Mouse (Mus musculus) hindbrain, embryonic 14.5 days (tissue): ENCODE data around the gene Rptn. TPM values are rescaled to one million over a fixed set of nuclear protein-coding genes. Genes with fewer than 3 reads are reported as not detected.

Source experiments
- ATAC-seq: fragments of 200-750 bp; cut with Nextera tagmentation; 2 replicates; pipeline ENCODE4 v1.8.0; 2017; ENCODE audit warnings: moderate number of reproducible peaks, mild to moderate bottlenecking, moderate TSS enrichment, moderate library complexity; ENCODE audit not compliant: low FRiP score
- DNase-seq: peaks from one replicate; pipeline ENCODE4 v3.0.0-alpha.2; 2015; ENCODE audit warnings: low spot score
- H3K27ac ChIP-seq: fragments of 300-500 bp; sonication (generic); 2 replicates; pipeline ENCODE4 v1.5.1; 2014; ENCODE audit warnings: mild to moderate bottlenecking, moderate library complexity
- H3K27me3 ChIP-seq: fragments of 300-500 bp; sonication (generic); 2 replicates; pipeline ENCODE4 v1.6.1; 2014; ENCODE audit warnings: mild to moderate bottlenecking, low read length, mixed read lengths; ENCODE audit not compliant: control insufficient read depth, insufficient read depth
- H3K36me3 ChIP-seq: fragments of 300-500 bp; sonication (generic); replicated peaks from 2 replicates; pipeline ENCODE4 v1.6.1; 2014; ENCODE audit not compliant: control insufficient read depth, insufficient read depth
- H3K4me1 ChIP-seq: fragments of 300-500 bp; sonication (generic); replicated peaks from 2 replicates; pipeline ENCODE4 v1.6.1; 2014; ENCODE audit warnings: antibody characterized with exemption, low read length, mixed read lengths; ENCODE audit not compliant: control insufficient read depth, insufficient read depth
- H3K4me2 ChIP-seq: fragments of 300-500 bp; sonication (generic); replicated peaks from 2 replicates; pipeline ENCODE4 v1.6.1; 2014; ENCODE audit warnings: mild to moderate bottlenecking, moderate library complexity
- H3K4me3 ChIP-seq: fragments of 300-500 bp; sonication (generic); replicated peaks from 2 replicates; pipeline ENCODE4 v1.5.1; 2014; ENCODE audit warnings: mild to moderate bottlenecking, low read length
- H3K9ac ChIP-seq: fragments of 300-500 bp; sonication (generic); 2 replicates; pipeline ENCODE4 v1.6.1; 2014
- H3K9me3 ChIP-seq: fragments of 300-500 bp; sonication (generic); 2 replicates; pipeline ENCODE4 v1.6.1; 2016; ENCODE audit warnings: low read length; ENCODE audit not compliant: control insufficient read depth
- WGBS: fragments of 180-500 bp; shearing (Covaris S2); extraction: QIAGEN DNeasy Blood & Tissue Kit; methylation state at CpG from one replicate; pipeline ENCODE4 v1.1.7; 2014; 5-methylcytosine and 5-hydroxymethylcytosine counted together
- polyA plus RNA-seq: library from polyadenylated mRNA; unstranded; fragments of >200 nt; fragmentation: Nextera tagmentation; extraction: Ambion mirVana; gene quantifications from 2 replicates; pipeline ENCODE4 v1.2.1, GENCODE M21; 2014

Gene Rptn
- polyA plus RNA-seq, 1 experiment from 2014 or later = not detected

GRCm38 (mm10) chr3:93378146-93378545 lies 15.4 kb upstream of the Rptn start:
- Histone ChIP-seq H3K27me3 (no peaks in the 10 kb centered on the region), H3K36me3 (no peaks in the 10 kb centered on the region), H3K4me2 (no peak overlapping the region), H3K4me1 (no peaks in the 10 kb centered on the region), H3K27ac (no peak overlapping the region), H3K9ac (no peak overlapping the region), H3K9me3 (no peaks in the 10 kb centered on the region), H3K4me3 (no peak overlapping the region)
- ATAC-seq = no peak
- WGBS = 46% methylated on average over 4 of the region's 4 CpGs
- DNase-seq = no peak

DNA sequence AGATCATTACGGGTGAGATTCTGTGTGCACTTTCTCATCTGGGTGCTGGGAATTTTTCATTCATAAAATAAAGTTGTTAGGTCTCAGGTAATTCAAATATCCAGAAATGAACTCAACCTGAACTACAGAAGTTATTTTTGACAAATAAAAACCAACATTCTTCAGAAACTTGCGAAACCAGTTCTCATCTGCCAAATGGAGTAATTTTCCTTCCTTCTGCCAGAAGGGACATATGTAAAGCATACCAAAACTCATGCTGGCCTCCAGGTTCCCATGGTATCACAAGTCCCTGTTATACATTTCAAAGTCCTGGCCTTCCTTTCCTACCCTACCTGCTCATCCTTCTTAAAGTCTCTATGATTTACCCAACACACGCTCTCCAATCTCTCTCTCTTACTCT lies 10.4 kb downstream of the Rptn start:
- Histone ChIP-seq H3K9me3 (no peaks in the 10 kb centered on the region), H3K4me3 (no peak overlapping the region), H3K4me2 (no peak overlapping the region), H3K36me3 (no peaks in the 10 kb centered on the region), H3K4me1 (no peaks in the 10 kb centered on the region), H3K27me3 (no peaks in the 10 kb centered on the region), H3K27ac (no peak overlapping the region), H3K9ac (no peak overlapping the region)
- no peak for DNase-seq
- 95% methylated on average over 3 of the region's 3 CpGs for WGBS
- ATAC-seq = no peak

- H3K4me3 ChIP-seq = no peak overlapping the region
- H3K27me3 ChIP-seq = no peaks in the 10 kb centered on the region
- 39% methylated on average over 5 of the region's 5 CpGs for WGBS
- H3K9me3 ChIP-seq = no peaks in the 10 kb centered on the region
- DNase-seq = peak; percentile 51
- H3K4me2 ChIP-seq = no peak overlapping the region
- H3K27ac ChIP-seq = no peak overlapping the region
- H3K9ac ChIP-seq = no peak overlapping the region
- H3K36me3 ChIP-seq = no peaks in the 10 kb centered on the region
- H3K4me1 ChIP-seq = no peaks in the 10 kb centered on the region
- no peak for ATAC-seq
Measured at GRCm38 (mm10) chr3:93406992-93407391, 13.5 kb downstream of the Rptn start.

DNA sequence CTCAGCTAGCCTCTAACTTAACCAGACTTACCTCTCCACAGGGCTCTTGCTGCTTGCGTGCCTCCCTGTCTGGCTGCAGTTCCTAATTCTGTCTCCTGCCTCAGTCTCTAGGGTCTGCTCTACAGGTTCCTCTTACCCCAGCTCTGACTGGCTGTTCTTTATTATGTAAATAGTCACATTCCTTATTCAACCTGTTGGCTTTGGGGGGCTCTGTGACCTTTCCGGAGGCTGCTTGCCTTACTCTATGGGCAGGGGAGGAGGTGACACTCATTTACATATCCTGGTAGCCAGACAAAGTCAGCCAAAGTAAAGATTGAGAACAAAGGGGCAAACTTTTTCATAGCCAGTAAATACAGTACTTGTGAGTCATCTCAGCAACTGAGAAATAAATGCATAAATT lies 18.4 kb downstream of the Rptn start:
- Histone ChIP-seq H3K4me2 (no peak overlapping the region), H3K4me3 (no peak overlapping the region), H3K27ac (no peak overlapping the region), H3K9ac (no peak overlapping the region), H3K9me3 (no peaks in the 10 kb centered on the region), H3K27me3 (no peaks in the 10 kb centered on the region), H3K36me3 (no peaks in the 10 kb centered on the region), H3K4me1 (no peaks in the 10 kb centered on the region)
- DNase-seq (no peak), ATAC-seq (no peak)
- 15% methylated on average over 2 of the region's 2 CpGs for WGBS

GRCm38 (mm10) chr3:93431673-93432072 lies 38.2 kb downstream of the Rptn start:
- 38% methylated on average over 3 of the region's 3 CpGs for WGBS
- Histone ChIP-seq H3K9me3 (no peaks in the 10 kb centered on the region), H3K9ac (no peak overlapping the region), H3K27ac (no peak overlapping the region), H3K27me3 (no peaks in the 10 kb centered on the region), H3K4me3 (no peak overlapping the region), H3K36me3 (no peaks in the 10 kb centered on the region), H3K4me1 (no peaks in the 10 kb centered on the region), H3K4me2 (no peak overlapping the region)
- no peak for DNase-seq
- no peak for ATAC-seq

DNA sequence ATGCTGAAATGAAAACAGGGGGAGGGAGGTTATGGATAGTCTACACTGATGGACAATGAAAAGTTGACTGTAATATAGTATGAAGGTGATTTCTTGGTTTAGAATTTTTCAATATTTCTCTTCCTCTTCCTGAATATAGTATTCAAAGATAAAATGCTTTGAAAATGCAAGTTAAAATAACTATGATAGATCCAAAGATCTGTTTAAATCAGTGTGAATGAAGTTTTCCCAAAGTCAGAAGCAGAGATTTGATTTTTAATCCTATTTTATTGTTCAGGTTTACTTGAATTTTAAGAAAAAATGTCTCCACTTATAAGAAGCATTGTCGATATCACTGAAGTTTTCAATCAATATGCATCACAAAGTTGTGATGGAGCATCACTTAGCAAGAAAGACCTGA lies 48.5 kb downstream of the Rptn start, which contains the start of gene Tchh:
TSS of gene Tchh (plus strand) at position 301 of the 400 bp plus-strand sequence.
- Histone ChIP-seq H3K4me3 (peak within 1 kb of the TSS; percentile 50), H3K27me3 (peaks cover 35% of the 10 kb centered on the region), H3K36me3 (no peaks in the 10 kb centered on the region), H3K4me1 (peaks cover 4% of the 10 kb centered on the region), H3K27ac (no peak within 1 kb of the TSS), H3K9ac (no peak within 1 kb of the TSS), H3K4me2 (peak within 1 kb of the TSS; percentile 98), H3K9me3 (no peaks in the 10 kb centered on the region)
- WGBS = 89% methylated on average over 1 of the region's 1 CpGs
- DNase-seq = no peak
- ATAC-seq = no peak

DNA sequence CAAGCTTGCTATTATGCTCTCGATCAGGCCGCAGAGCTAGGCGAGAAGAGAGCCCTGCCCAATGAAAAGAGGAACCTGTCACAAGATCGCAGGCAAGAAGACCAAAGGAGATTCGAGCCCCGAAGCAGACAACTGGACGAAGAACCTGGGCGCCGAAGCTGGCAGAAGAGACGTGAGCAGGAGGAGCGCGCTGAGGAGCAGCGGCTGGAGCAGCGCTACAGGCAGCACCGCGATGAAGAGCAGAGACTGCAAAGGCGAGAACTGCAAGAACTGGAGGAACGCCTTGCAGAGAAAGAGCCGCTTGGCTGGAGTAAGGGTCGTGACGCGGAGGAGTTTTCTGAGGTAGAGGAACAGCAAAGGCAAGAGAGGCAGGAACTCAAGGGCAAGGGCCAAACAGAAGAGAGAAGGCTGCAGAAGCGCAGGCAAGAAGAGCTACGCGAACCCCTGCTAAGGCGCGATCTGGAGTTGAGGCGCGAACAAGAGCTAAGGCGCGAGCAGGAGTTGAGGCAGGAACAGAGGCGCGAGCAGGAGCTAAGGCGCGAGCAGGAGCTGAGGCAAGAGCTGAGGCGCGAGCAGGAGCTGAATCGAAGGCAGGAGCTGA lies 50.1 kb downstream of the Rptn start:
- Histone ChIP-seq H3K4me1 (peaks cover 11% of the 10 kb centered on the region), H3K27me3 (peaks cover 47% of the 10 kb centered on the region), H3K9ac (peak overlapping the region; percentile 48; the same call in 1 of the 2 replicates), H3K4me3 (peak overlapping the region; percentile 50), H3K27ac (no peak overlapping the region), H3K9me3 (no peaks in the 10 kb centered on the region), H3K36me3 (no peaks in the 10 kb centered on the region), H3K4me2 (peak overlapping the region; percentile 98)
- WGBS = under 1% methylated on average over 38 of the region's 38 CpGs
- ATAC-seq = no peak
- DNase-seq = peak; percentile 29

DNA sequence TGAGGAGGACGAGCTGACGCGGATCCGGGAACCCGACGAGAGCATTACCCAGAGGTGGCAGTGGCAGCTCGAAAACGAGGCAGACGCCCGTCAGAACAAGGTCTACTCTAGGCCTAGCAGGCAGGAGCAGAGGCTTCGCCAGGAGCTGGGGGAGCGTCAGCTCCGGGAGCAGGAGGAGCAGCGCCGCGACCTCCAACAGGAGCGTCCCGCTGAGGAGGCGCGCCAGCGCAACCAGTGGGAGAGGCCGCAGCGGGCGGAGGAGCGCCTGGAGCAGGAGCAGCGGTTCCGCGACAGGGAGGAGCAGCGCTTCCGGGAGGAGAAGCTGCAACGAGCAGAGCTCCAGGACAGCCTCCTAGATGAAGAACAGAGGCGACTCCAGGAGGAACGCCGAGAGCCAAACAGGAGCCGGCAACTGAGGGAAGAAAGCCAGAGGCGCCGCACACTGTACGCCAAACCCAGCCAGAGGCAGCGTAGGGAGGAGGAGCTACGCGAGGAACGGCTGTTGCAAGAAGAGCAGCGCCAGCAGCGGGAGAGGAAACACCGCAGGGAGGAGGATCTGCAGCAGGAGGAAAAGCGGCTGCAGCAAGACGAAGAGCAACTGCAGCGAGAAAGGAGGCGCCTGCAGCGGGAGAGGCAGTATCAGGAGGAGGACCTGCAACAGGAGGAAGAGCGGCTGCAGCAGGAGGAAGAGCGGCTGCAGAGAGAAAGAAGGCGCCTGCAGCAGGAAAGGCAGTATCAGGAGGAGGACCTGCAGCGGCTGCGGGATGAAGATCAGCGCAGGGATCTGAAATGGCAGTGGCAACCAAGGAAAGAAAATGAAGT lies 51.1 kb downstream of the Rptn start:
- Histone ChIP-seq H3K4me1 (peaks cover 11% of the 10 kb centered on the region), H3K27me3 (peaks cover 56% of the 10 kb centered on the region), H3K9ac (peak overlapping the region; percentile 48), H3K9me3 (no peaks in the 10 kb centered on the region), H3K4me2 (peak overlapping the region; percentile 98), H3K27ac (peak overlapping the region; percentile 11), H3K36me3 (no peaks in the 10 kb centered on the region), H3K4me3 (peak overlapping the region; percentile 50)
- WGBS = under 1% methylated on average over 56 of the region's 56 CpGs
- ATAC-seq = peak; percentile 86
- peak; percentile 75 for DNase-seq

- Histone ChIP-seq H3K36me3 (no peaks in the 10 kb centered on the region), H3K4me2 (peak overlapping the region; percentile 98), H3K4me3 (peak overlapping the region; percentile 50), H3K9ac (peak overlapping the region; percentile 48), H3K27ac (peak overlapping the region; percentile 11; the same call in 1 of the 2 replicates), H3K9me3 (no peaks in the 10 kb centered on the region), H3K27me3 (peaks cover 63% of the 10 kb centered on the region), H3K4me1 (peaks cover 11% of the 10 kb centered on the region)
- peak; percentile 22 for ATAC-seq
- peak; percentile 61 for DNase-seq
- under 1% methylated on average over 36 of the region's 36 CpGs for WGBS
Measured at GRCm38 (mm10) chr3:93445165-93445705, 51.7 kb downstream of the Rptn start.
